Mouse (Mus musculus) adrenal gland, postnatal 4 days (tissue): ENCODE results near the gene Gatb. TPM values are rescaled to one million over a fixed set of nuclear protein-coding genes. Genes with fewer than 3 reads are reported as not detected.

ENCODE experiments used
- DNase-seq, 2 experiments: peaks; one replicate each; pipeline ENCODE4 v3.0.0; 2021 to 2022; ENCODE audit warnings: low spot score in 2 of 2, mixed read lengths in 2 of 2
- total RNA-seq, 2 experiments: library from RNA; stranded (reverse); gene quantifications; 2 replicates each; pipeline ENCODE4 v1.2.3; 2021

Gene Gatb
- total RNA-seq, 2 experiments from 2014 or later: 35.2 to 36.4 TPM

- DNase-seq: no peak
Measured at GRCm38 (mm10) chr3:85698496-85698895, 124.6 kb downstream of the Gatb start.

- DNase-seq: no peak
Measured at GRCm38 (mm10) chr3:85703141-85703882, 129.4 kb downstream of the Gatb start.

Other genes with a start within 250 kb of the Gatb start
- 1 to 10 TPM; 9.1 to 9.3 TPM for gene Fam160a1, start 243.2 kb downstream of the Gatb start, total RNA-seq